Mouse (Mus musculus) C2C12 (cell line): ENCODE results near the gene 4933425L06Rik.

Source experiments
- CEBPB ChIP-seq: IDR thresholded peaks from one replicate; pipeline ENCODE4 v1.6.1; 2011; ENCODE audit warnings: low read depth, mild to moderate bottlenecking, control low read depth, moderate library complexity
- CTCF ChIP-seq: IDR thresholded peaks from one replicate; pipeline ENCODE4 v1.5.1; 2011; ENCODE audit not compliant: control insufficient read depth, insufficient read depth, insufficient read length
- FOSL1 ChIP-seq: IDR thresholded peaks from one replicate; pipeline ENCODE4 v1.8.0; 2011; ENCODE audit warnings: mild to moderate bottlenecking, low read length; ENCODE audit not compliant: poor library complexity, insufficient read depth, severe bottlenecking
- MAX ChIP-seq: IDR thresholded peaks from one replicate; pipeline ENCODE4 v1.6.1; 2011; ENCODE audit warnings: mild to moderate bottlenecking, control low read depth
- MYOD1 ChIP-seq: IDR thresholded peaks from one replicate; pipeline ENCODE4 v1.6.1; 2011; ENCODE audit warnings: low read depth; ENCODE audit not compliant: control insufficient read depth, insufficient read length
- MYOG ChIP-seq: IDR thresholded peaks from one replicate; pipeline ENCODE4 v1.6.1; 2011; ENCODE audit not compliant: control insufficient read depth, insufficient read length; ENCODE audit errors: extremely low read depth
- USF1 ChIP-seq: IDR thresholded peaks from one replicate; pipeline ENCODE4 v1.6.1; 2011; ENCODE audit warnings: low read depth, mild to moderate bottlenecking, control low read depth, moderate library complexity

GRCm38 (mm10) chr13:105146827-105147226, 64.9 kb downstream of the 4933425L06Rik start:
- TF ChIP-seq CTCF (no peak), USF1 (no peak), MAX (no peak), FOSL1 (no peak), MYOD1 (no peak), CEBPB (no peak), MYOG (no peak)
